Mouse (Mus musculus) spleen, postnatal 4 days (tissue): ENCODE data around the gene Ccdc162.
A peak's percentile ranks its signal among the peaks of the same experiment; 100 is the strongest.
"Not testable (repeated sequence)": the region's sequence is repeated elsewhere in the genome, so short reads cannot be mapped to it uniquely, and the experiment has no call there.

ENCODE experiments used
- DNase-seq, 2 experiments: peaks; one replicate each; pipeline ENCODE4 v3.0.0; 2022; ENCODE audit warnings: low spot score in 2 of 2

The Ccdc162 gene

GRCm38 (mm10) chr10:41697040-41697439, 19.4 kb downstream of the Ccdc162 start:
- no peak for DNase-seq

GRCm38 (mm10) chr10:41690978-41691377, 25.5 kb downstream of the Ccdc162 start:
- DNase-seq = no peak

GRCm38 (mm10) chr10:41689941-41690887, 26.2 kb downstream of the Ccdc162 start:
- peak; percentile 64 to 83 for DNase-seq

- no peak for DNase-seq
These were observed 31.9 kb downstream of the Ccdc162 start for GRCm38 (mm10) chr10:41684548-41684996.

- DNase-seq = peak; percentile 80 to 92
These were observed 33.7 kb downstream of the Ccdc162 start for GRCm38 (mm10) chr10:41682546-41683393.

GRCm38 (mm10) chr10:41678746-41679360, 37.6 kb downstream of the Ccdc162 start:
- DNase-seq = peak; percentile 39 to 75

GRCm38 (mm10) chr10:41677396-41677795, 39.0 kb downstream of the Ccdc162 start:
- no peak for DNase-seq

GRCm38 (mm10) chr10:41676661-41677061, 39.8 kb downstream of the Ccdc162 start:
- DNase-seq = no peak

- DNase-seq = no peak
These were observed 40.4 kb downstream of the Ccdc162 start for GRCm38 (mm10) chr10:41675842-41676571.

GRCm38 (mm10) chr10:41675243-41675642, 41.2 kb downstream of the Ccdc162 start:
- DNase-seq = no peak

GRCm38 (mm10) chr10:41674362-41674761, 42.1 kb downstream of the Ccdc162 start:
- DNase-seq = no peak

GRCm38 (mm10) chr10:41670196-41670595, 46.2 kb downstream of the Ccdc162 start:
- DNase-seq = no peak

- DNase-seq = no peak
These were observed 50.9 kb downstream of the Ccdc162 start for GRCm38 (mm10) chr10:41665498-41665897.

GRCm38 (mm10) chr10:41659671-41660070, 56.8 kb downstream of the Ccdc162 start:
- DNase-seq = not testable (repeated sequence)

- DNase-seq = not testable (repeated sequence)
These were observed 60.8 kb downstream of the Ccdc162 start for GRCm38 (mm10) chr10:41655684-41656083.

GRCm38 (mm10) chr10:41652988-41653387, 63.4 kb downstream of the Ccdc162 start:
- no peak for DNase-seq

GRCm38 (mm10) chr10:41652094-41652775, 64.2 kb downstream of the Ccdc162 start:
- DNase-seq = no peak

GRCm38 (mm10) chr10:41651532-41651931, 64.9 kb downstream of the Ccdc162 start:
- DNase-seq = no peak

GRCm38 (mm10) chr10:41649186-41649585, 67.2 kb downstream of the Ccdc162 start:
- DNase-seq = no peak

GRCm38 (mm10) chr10:41638776-41639175, 77.7 kb downstream of the Ccdc162 start:
- no peak for DNase-seq
